Mouse (Mus musculus) liver, embryonic 14.5 days (tissue): ENCODE data around the gene Zfp366.

Experiments used
- CTCF ChIP-seq: IDR thresholded peaks from 2 replicates; pipeline ENCODE4 v1.5.1; 2016; ENCODE audit warnings: antibody characterized with exemption, low read depth, control low read depth
- EP300 ChIP-seq: IDR thresholded peaks from 2 replicates; pipeline ENCODE4 v1.6.1; 2016; ENCODE audit warnings: antibody characterized with exemption, low read depth

DNA sequence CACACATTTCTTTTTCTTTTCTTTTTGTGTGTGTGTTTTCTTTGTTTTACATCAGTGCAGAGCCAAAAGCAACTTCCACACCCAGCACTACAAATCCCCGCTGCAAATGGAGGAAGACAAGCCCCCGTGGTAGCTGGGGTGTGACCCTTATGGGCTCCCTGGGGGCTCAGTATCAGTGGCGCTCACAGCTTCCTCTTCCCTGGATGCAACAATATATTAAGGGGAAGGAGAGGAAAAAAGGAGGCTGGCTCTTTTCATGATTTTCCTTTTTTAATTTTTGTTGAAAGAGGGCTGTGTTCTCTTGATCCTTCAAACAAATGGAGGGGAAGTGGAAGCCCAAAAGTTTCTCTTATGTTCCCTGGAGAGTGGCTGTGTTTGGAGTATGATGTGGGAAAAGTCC lies 70.2 kb downstream of the Zfp366 start:
- TF ChIP-seq EP300: no peak
- no peak for TF ChIP-seq CTCF
